Mouse (Mus musculus) kidney, postnatal 36 days (tissue): ENCODE measurements around the gene Cited2.

Source experiments
- DNase-seq, 2 experiments: peaks; one replicate each; pipeline ENCODE4 v3.0.0; 2021 to 2022; ENCODE audit warnings: mixed read lengths in 2 of 2

The Cited2 gene

GRCm38 (mm10) chr10:17723871-17724741, 1.1 kb downstream of the Cited2 start:
- peak; percentile 37 to 76 for DNase-seq

DNA sequence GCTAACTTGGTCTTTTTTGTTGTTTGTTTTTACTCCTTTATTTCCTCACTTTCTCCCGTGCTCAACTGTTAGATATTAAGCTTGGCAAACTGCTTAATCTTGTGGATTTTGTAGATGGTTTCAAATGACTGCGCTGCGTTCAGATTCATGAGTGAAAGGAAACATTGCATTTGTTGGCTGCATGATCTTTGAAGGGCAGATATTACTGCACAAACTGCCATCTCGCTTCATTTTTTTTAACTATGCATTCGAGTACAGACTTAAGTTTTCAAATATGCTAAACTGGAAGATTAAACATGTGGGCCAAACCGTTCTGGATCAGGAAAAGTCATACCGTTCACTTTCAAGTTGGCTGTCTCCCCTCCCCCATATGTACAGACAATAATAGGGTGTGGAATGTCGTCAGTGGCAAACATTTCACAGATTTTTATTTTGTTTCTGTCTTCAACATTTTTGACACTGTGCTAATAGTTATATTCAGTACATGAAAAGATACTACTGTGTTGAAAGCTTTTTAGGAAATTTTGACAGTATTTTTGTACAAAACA, 2.1 kb downstream of the Cited2 start:
- no peak for DNase-seq

DNA sequence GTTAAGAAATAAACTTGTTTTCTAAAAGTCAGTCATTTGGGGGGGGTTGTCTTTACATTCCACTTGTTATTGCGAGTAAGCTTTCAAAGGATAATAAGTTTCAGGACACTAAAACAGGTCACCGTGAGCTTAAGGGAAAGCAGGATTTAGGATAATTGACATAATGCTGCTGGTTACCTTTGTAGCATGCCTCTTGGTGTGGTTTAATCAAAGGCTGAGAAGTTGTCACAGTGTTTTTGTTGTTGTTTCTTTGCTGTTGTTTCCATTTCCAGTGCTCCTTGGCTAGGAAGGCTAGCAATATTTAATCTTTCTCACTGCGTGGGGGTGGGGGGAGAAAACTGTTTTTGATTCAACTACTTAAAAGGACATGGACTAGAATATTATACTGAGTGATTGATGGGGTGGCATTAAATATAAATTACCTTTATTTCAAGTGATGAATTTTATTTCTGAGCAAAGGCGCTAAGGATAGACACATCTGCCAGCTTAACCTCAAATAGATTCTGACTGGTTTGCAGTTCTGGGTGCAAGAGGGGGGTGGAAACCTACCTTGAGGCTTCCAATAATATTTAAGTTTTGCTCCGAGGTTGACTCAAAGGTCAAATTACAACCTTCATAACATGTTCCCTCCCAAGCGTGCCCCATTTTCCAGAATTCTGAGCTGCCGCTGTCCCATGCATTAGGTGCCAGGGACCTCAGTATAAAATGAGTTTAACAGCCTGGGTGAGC, 2.8 kb downstream of the Cited2 start:
- DNase-seq = peak; percentile 27 to 42

- peak in 1 of 2 experiments; percentile 20 for DNase-seq
Measured at GRCm38 (mm10) chr10:17726373-17726720, 3.3 kb downstream of the Cited2 start.

DNA sequence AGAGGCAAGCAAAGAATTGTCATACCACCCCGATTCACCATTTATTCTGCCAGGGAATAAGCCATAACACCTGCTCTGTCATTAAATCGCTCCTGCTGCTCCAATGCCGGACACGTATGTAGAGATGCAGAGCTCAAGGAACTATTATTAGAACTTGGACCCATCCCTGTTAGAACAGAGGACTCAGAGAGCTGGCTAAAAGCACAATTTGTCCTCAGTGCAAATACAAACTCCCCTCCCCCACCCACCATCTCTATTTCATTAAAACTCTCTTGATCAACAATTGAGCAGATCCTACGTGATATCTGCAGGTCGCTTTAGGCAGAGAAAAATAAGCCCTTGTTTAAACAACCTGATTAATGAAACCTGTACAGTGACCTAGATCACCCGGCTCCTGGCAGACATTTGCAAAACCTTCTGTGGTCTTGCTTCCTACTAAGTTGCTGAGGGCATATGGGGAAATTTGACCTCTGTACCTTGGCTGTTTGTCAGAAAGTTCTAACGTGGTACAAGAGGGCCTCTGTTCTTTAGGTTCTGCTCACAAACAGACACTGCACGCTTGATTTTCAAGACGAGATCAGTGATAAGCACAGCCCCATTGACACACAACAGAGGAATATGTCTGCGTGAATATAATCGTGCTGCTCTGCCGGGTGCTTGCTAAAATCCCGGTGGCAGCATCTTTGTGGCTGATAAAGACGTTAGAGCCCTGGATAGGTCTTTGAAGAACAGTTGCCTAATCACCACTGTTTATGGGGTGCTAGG, 4.3 kb downstream of the Cited2 start:
- DNase-seq = peak; percentile 46 to 76

GRCm38 (mm10) chr10:17727926-17728279, 4.9 kb downstream of the Cited2 start:
- DNase-seq = peak; percentile 26 to 71

DNA sequence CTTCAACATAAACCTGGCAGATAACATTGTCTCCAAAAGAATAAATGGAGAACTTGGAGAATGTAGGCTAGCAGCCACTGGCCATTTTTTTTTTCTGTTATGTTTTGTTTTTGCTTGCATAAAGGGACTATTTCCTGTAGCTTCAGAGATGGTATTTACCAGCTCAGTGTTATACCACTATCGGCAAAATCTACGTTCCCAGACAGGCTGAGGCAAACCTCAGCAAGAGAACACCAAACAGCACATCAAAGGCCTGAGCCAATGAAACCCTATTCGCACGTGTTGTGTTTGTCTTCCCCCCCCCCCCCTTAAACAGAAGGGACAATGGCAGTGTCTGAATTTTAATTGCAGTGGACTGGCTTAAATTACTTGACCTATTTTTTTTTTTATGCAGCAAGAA, 5.7 kb downstream of the Cited2 start:
- no peak for DNase-seq

- DNase-seq = no peak
Measured at GRCm38 (mm10) chr10:17729476-17729875, 6.5 kb downstream of the Cited2 start.

DNA sequence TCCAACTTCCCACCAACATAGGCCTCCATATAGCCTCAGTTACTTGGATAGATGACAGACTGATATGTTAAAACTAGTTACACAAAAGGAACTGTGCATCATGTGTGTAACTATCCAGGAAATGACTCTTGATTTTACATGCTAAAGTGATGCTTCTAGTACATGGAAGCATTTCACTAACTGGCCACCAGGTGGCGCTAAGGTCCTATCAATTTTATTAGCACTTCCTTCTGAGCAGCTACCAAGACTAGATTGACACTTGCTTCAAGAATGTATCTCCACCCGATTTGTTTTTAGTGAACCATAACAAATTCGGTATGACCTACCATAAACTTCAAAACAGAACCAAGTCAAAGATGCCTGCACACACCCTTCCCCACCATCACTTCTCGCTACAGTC, 10.0 kb downstream of the Cited2 start:
- peak; percentile 77 to 91 for DNase-seq

GRCm38 (mm10) chr10:17742581-17742980, 19.6 kb downstream of the Cited2 start:
- no peak for DNase-seq

GRCm38 (mm10) chr10:17752478-17752877, 29.5 kb downstream of the Cited2 start:
- DNase-seq = no peak

DNA sequence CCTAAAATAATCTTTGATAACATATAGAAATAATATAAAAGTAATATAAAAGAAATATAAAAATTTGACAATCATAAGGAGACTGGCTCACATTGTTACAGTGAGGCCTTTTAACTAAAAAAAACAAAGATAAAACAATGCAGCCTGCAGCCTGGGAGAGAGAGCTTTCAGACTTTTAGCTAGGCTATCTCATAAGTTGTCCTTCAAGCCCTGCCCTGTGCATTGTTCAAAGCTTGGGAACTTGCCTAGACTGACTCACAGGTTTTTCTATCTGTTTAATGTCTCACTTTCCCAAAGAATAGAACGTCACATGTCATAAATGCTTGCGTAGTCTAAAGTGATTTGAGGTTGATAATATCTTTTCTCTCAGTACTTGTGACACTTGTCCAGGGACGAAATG, 36.8 kb downstream of the Cited2 start:
- no peak for DNase-seq

- DNase-seq = peak in 1 of 2 experiments; percentile 9
Measured at GRCm38 (mm10) chr10:17760750-17761613, 38.0 kb downstream of the Cited2 start.

DNA sequence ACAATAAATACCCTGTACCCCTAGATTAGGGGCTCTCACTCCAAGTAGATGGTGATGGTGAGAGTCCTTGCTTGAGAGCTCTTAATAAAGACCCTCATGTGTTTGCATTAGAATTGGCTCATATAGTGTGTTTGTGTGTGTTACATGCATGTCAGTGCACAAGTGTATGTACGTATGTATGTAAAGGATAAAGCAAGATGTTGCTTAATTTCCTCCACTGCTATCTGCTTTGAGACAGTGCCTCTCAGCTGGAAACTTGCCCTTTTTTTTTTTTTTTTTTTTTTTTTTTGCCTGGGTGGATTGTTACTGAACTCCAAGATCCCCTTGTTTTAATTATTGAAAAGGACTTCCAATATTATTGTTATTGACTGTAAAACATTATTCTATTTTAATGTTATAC, 38.6 kb downstream of the Cited2 start:
- DNase-seq = no peak

GRCm38 (mm10) chr10:17762946-17763345, 39.9 kb downstream of the Cited2 start:
- DNase-seq = no peak

GRCm38 (mm10) chr10:17769856-17770255, 46.8 kb downstream of the Cited2 start:
- DNase-seq = no peak

GRCm38 (mm10) chr10:17772364-17772763, 49.3 kb downstream of the Cited2 start:
- DNase-seq = peak; percentile 14 to 22

DNA sequence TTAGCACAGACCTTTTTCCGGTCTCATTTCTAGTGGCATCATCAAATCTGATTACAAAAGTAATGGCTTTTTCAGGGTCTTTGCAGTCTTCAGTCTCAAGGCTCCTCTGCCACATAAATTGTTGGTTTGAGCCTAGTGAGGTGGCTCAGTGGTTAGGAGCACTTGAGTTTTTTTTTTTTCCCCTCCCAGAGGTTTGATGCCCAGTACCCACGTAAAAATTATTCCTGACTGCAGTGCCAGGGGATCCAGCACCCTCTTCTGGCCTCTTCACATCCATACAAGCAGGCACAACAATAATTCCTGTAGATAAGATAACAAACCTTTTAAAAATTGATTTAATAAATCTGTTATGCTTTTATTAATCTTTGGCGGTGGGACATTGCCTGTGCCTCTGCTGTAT, 51.3 kb downstream of the Cited2 start:
- DNase-seq = no peak

DNA sequence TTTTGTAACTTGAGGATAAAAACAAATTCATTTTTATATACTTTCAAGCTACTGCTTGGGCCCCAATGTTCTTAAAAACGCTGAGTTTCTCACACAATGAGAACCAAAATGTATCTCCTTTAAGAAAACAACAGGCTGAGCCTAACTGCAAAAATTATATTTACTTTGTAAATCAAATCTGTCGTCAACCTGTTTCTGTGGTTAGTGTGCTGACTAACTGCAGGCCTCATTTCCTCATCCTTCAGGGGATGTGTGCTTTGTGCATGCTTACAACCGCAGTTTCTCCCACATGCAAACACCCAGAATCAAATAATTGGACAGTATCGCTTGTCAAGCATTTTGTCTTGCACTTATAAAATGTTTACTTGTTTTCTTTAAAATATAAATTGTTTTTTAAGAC, 52.1 kb downstream of the Cited2 start:
- DNase-seq = no peak
